ENCODE assay signal across 11 mouse cellular contexts in genomic region chr3:88756276-88756675, GRCm38 (mm10). TPM values are rescaled to one million over a fixed set of nuclear protein-coding genes. Genes with fewer than 3 reads are reported as not detected.
DNase-seq lines count a peak whose midpoint lies in the region; ATAC-seq lines count a peak whose summit lies in the region.
"Had no signal": no experiment of that assay in that cellular context is flagged by ENCODE, and none has a peak within 500 bp of the region (broad histone marks: within the 10 kb centered on the region; RNA-seq: fewer than 3 reads in every experiment).

No protein-coding gene starts in this region.

- peak overlapping the region; percentile 9; the same call in 1 of the 2 replicates for H3K27ac ChIP-seq in heart, embryonic 15.5 days
- H3K27ac ChIP-seq in hindbrain, embryonic 11.5 days (ENCODE audit: low read depth, low read length): peak overlapping the region; percentile 52
- peak overlapping the region; percentile 79 for H3K27ac ChIP-seq in midbrain, embryonic 16.5 days (ENCODE audit: low read length)
- H3K27ac ChIP-seq in liver, embryonic 12.5 days: no peak overlapping the region
- H3K27ac ChIP-seq: embryonic facial prominence, embryonic 15.5 days had no signal

- intact Hi-C loops in heart, postnatal 25 days (cut with DNase I): no loop called here

- WGBS in heart, embryonic 15.5 days: 56% methylated on average over 4 of the region's 4 CpGs
- WGBS in hindbrain, embryonic 11.5 days: 32% methylated on average over 4 of the region's 4 CpGs
- WGBS in midbrain, embryonic 16.5 days: 55% methylated on average over 4 of the region's 4 CpGs
- 49% methylated on average over 4 of the region's 4 CpGs for whole genome bisulfite sequencing in liver, embryonic 12.5 days (ENCODE audit: insufficient replicate concordance)

- no peak overlapping the region for H3K4me2 ChIP-seq in heart, embryonic 15.5 days
- H3K4me2 ChIP-seq in hindbrain, embryonic 11.5 days (replicated peaks; ENCODE audit: low read depth, low read length): no peak overlapping the region; the same call in 1 of the 2 replicates
- no peak overlapping the region for H3K4me2 ChIP-seq in midbrain, embryonic 16.5 days (ENCODE audit: low read length)
- no peak overlapping the region for H3K4me2 ChIP-seq in liver, embryonic 12.5 days
- H3K4me2 ChIP-seq: embryonic facial prominence, embryonic 15.5 days had no signal

- no peak overlapping the region for H3K4me3 ChIP-seq in heart, embryonic 15.5 days
- H3K4me3 ChIP-seq in hindbrain, embryonic 11.5 days (ENCODE audit: low read depth, low read length): no peak overlapping the region
- no peak overlapping the region for H3K4me3 ChIP-seq in midbrain, embryonic 16.5 days (ENCODE audit: low read depth, low read length)
- H3K4me3 ChIP-seq in liver, embryonic 12.5 days: no peak overlapping the region
- H3K4me3 ChIP-seq: embryonic facial prominence, embryonic 15.5 days had no signal

- ATAC-seq in heart, embryonic 15.5 days (replicated peaks; ENCODE audit: insufficient number of reproducible peaks, insufficient read depth, low FRiP score, low read depth): no peak
- ATAC-seq in hindbrain, embryonic 11.5 days (ENCODE audit: low FRiP score): peak; percentile 72
- no peak for ATAC-seq in midbrain, embryonic 16.5 days
- ATAC-seq in CD4-positive, CD25-positive, alpha-beta regulatory T cell, adult 4 months: no peak
- no peak for ATAC-seq in liver, embryonic 12.5 days

- no peaks in the 10 kb centered on the region for H3K27me3 ChIP-seq in heart, embryonic 15.5 days
- H3K27me3 ChIP-seq in hindbrain, embryonic 11.5 days (ENCODE audit: control insufficient read depth, insufficient read depth, low read length): no peaks in the 10 kb centered on the region
- H3K27me3 ChIP-seq in midbrain, embryonic 16.5 days (ENCODE audit: control insufficient read depth, insufficient read depth, low read depth, low read length): no peaks in the 10 kb centered on the region
- no peaks in the 10 kb centered on the region for H3K27me3 ChIP-seq in liver, embryonic 12.5 days (replicated peaks)
- H3K27me3 ChIP-seq: embryonic facial prominence, embryonic 15.5 days had no signal

- H3K9ac ChIP-seq in heart, embryonic 15.5 days: no peak overlapping the region
- H3K9ac ChIP-seq in hindbrain, embryonic 11.5 days (ENCODE audit: low read depth, low read length): no peak overlapping the region
- H3K9ac ChIP-seq in midbrain, embryonic 16.5 days (ENCODE audit: low read depth, low read length): 0 out of 2 replicates have a peak overlapping the region, but pooled peaks have one; percentile 25
- no peak overlapping the region for H3K9ac ChIP-seq in liver, embryonic 12.5 days
- H3K9ac ChIP-seq: embryonic facial prominence, embryonic 15.5 days had no signal

- no peaks in the 10 kb centered on the region for H3K36me3 ChIP-seq in heart, embryonic 15.5 days
- H3K36me3 ChIP-seq in hindbrain, embryonic 11.5 days (ENCODE audit: control insufficient read depth, insufficient read depth, low read length): peaks cover 9% of the 10 kb centered on the region; the same call in 1 of the 2 replicates
- peaks cover 28% of the 10 kb centered on the region for H3K36me3 ChIP-seq in midbrain, embryonic 16.5 days (ENCODE audit: control insufficient read depth, insufficient read depth, low read length)
- no peaks in the 10 kb centered on the region for H3K36me3 ChIP-seq in liver, embryonic 12.5 days

- no peak for DNase-seq in heart, postnatal 25 days (ENCODE audit: low spot score)
- DNase-seq in embryo, embryonic 11 days: peak; percentile 53
- peak; percentile 45 for DNase-seq in hindbrain, embryonic 11.5 days (ENCODE audit: low spot score)
- no peak for DNase-seq in natural killer cell, adult 2 months (ENCODE audit: low spot score in 2 of 2)
- DNase-seq: adrenal gland, postnatal 36 days; heart, postnatal 4 days had no signal

- H3K9me3 ChIP-seq in heart, embryonic 15.5 days (replicated peaks): no peaks in the 10 kb centered on the region
- H3K9me3 ChIP-seq in hindbrain, embryonic 11.5 days (ENCODE audit: control insufficient read depth, low read length): no peaks in the 10 kb centered on the region
- no peaks in the 10 kb centered on the region for H3K9me3 ChIP-seq in midbrain, embryonic 16.5 days (replicated peaks; ENCODE audit: control insufficient read depth, low read length, poor library complexity, severe bottlenecking)
- H3K9me3 ChIP-seq in liver, embryonic 12.5 days (replicated peaks): no peaks in the 10 kb centered on the region
- H3K9me3 ChIP-seq: embryonic facial prominence, embryonic 15.5 days had no signal

- H3K4me1 ChIP-seq in heart, embryonic 15.5 days (replicated peaks): peaks cover 24% of the 10 kb centered on the region
- H3K4me1 ChIP-seq in hindbrain, embryonic 11.5 days (replicated peaks; ENCODE audit: control insufficient read depth, insufficient read depth, low read length): peaks cover 9% of the 10 kb centered on the region; the same call in 1 of the 2 replicates
- peaks cover 30% of the 10 kb centered on the region for H3K4me1 ChIP-seq in midbrain, embryonic 16.5 days (ENCODE audit: control insufficient read depth, insufficient read depth, low read length)
- H3K4me1 ChIP-seq in liver, embryonic 12.5 days: peaks cover 16% of the 10 kb centered on the region

RNA-seq across cellular contexts. Expression of gene Syt11, which starts 18.7 kb away (rescaled TPM):
- 10.8 and 14.4 TPM in 2 replicates for polyA plus RNA-seq in heart, embryonic 15.5 days (2015; fragmentation: Nextera tagmentation; extraction: Ambion mirVana)
- 1 to 10 TPM; 3.8 to 7.3 TPM for total RNA-seq in heart, postnatal 25 days (2021)
- 137 and 151 TPM in 2 replicates for polyA plus RNA-seq in hindbrain, embryonic 11.5 days (2014; fragmentation: Nextera tagmentation; extraction: Ambion mirVana)
- polyA plus RNA-seq in midbrain, embryonic 16.5 days (2015; fragmentation: Nextera tagmentation; extraction: Ambion mirVana): 217 and 225 TPM in 2 replicates
- polyA plus RNA-seq in CD4-positive, CD25-positive, alpha-beta regulatory T cell, adult 4 months (2017; shearing (Covaris generic)): 100 to 1,000 TPM in 1 of 2 experiments, 10 to 100 TPM in 1; 82.0 to 119 TPM
- polyA plus RNA-seq in liver, embryonic 12.5 days (2016; fragmentation: Nextera tagmentation; extraction: Ambion mirVana): 1.4 and 1.5 TPM in 2 replicates

RNA-seq across cellular contexts. Expression of gene Rit1, which starts 39.6 kb away (rescaled TPM):
- polyA plus RNA-seq in heart, embryonic 15.5 days (2015; fragmentation: Nextera tagmentation; extraction: Ambion mirVana): 49.9 and 55.5 TPM in 2 replicates
- total RNA-seq in heart, postnatal 25 days (2021): 10 to 100 TPM; 71.7 to 76.2 TPM
- 44.6 and 48.4 TPM in 2 replicates for polyA plus RNA-seq in hindbrain, embryonic 11.5 days (2014; fragmentation: Nextera tagmentation; extraction: Ambion mirVana)
- 59.4 and 65.6 TPM in 2 replicates for polyA plus RNA-seq in midbrain, embryonic 16.5 days (2015; fragmentation: Nextera tagmentation; extraction: Ambion mirVana)
- polyA plus RNA-seq in CD4-positive, CD25-positive, alpha-beta regulatory T cell, adult 4 months (2017; shearing (Covaris generic)): 10 to 100 TPM; 28.1 to 36.1 TPM
- polyA plus RNA-seq in liver, embryonic 12.5 days (2016; fragmentation: Nextera tagmentation; extraction: Ambion mirVana): 36.0 and 36.4 TPM in 2 replicates

Comparison
In these comparisons a context has a peak if more than half of its experiments do, and no peak if none do; other contexts are left out.
1. DNase-seq: peak in embryo, embryonic 11 days (single experiment) and hindbrain, embryonic 11.5 days (single experiment); none in heart, postnatal 25 days (single experiment) and natural killer cell, adult 2 months (0 of 2).